Mouse (Mus musculus) CH12.LX (cell line): ENCODE data around the gene Rapgef6.

Experiments
- BHLHE40 ChIP-seq: IDR thresholded peaks from 2 replicates; pipeline ENCODE4 v1.6.1; 2011; ENCODE audit warnings: mild to moderate bottlenecking, low read depth, low read length, improper control_type of control experiment
- CTCF ChIP-seq, 2 experiments: IDR thresholded peaks in 1 of 2; conservative IDR thresholded peaks in 1 of 2; 2 replicates each; pipeline ENCODE4 v1.5.1; 2011 to 2012; ENCODE audit warnings: low read depth in 2 of 2, low read length in 2 of 2, improper control_type of control experiment in 1 of 2, inconsistent platforms in 1 of 2, mild to moderate bottlenecking in 1 of 2, moderate library complexity in 1 of 2
- EP300 ChIP-seq: IDR thresholded peaks from 2 replicates; pipeline ENCODE4 v1.6.1; 2011; ENCODE audit warnings: low read length, improper control_type of control experiment
- GABPA ChIP-seq: IDR thresholded peaks from 2 replicates; pipeline ENCODE4 v1.6.1; 2012; ENCODE audit warnings: low read depth, low read length, improper control_type of control experiment, inconsistent platforms; ENCODE audit not compliant: insufficient replicate concordance
- JUND ChIP-seq: conservative IDR thresholded peaks from 2 replicates; pipeline ENCODE4 v1.6.1; 2011; ENCODE audit warnings: low read depth, low read length, improper control_type of control experiment
- MXI1 ChIP-seq: IDR thresholded peaks from 2 replicates; pipeline ENCODE4 v1.6.1; 2011; ENCODE audit warnings: mild to moderate bottlenecking, low read depth, low read length, improper control_type of control experiment
- NELFE ChIP-seq: IDR thresholded peaks from 2 replicates; pipeline ENCODE4 v1.6.1; 2011; ENCODE audit warnings: low read depth, low read length, improper control_type of control experiment
- NRF1 ChIP-seq: IDR thresholded peaks from 2 replicates; pipeline ENCODE4 v1.6.1; 2014; ENCODE audit warnings: low read depth, mild to moderate bottlenecking, inconsistent platforms, low read length, improper control_type of control experiment, moderate library complexity
- UBTF ChIP-seq: IDR thresholded peaks from 2 replicates; pipeline ENCODE4 v1.6.1; 2012; ENCODE audit warnings: low read depth, mild to moderate bottlenecking, inconsistent platforms, low read length, improper control_type of control experiment, moderate library complexity

DNA sequence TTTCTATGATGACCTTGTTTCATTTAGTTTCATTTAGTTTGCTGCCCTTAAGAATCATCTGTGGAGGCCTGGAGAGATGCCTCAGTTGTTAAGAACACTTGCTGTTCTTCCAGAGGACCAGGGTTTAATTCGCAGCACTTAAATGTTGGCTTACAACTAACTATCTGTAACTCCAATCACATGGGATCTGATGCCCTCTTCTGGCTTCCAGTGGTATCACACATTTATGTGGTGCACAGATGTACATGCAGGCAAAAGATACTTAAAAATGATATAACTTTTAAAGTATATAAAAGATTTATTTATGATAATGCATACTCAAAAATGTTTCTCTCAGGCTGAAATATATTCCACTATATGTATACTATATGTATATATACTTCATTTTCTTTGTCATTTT is 44.2 kb upstream of the Rapgef6 start:
- TF ChIP-seq CTCF (conservative IDR thresholded peaks at IDR 0.05 in 1 of 2, IDR thresholded peaks at IDR 0.05 in 1 of 2; ENCODE audit: low read depth in 2 of 2, low read length in 2 of 2) = peak; percentile 29 to 65
- no peak for TF ChIP-seq UBTF
- no peak for TF ChIP-seq JUND
- no peak for TF ChIP-seq NRF1
- no peak for TF ChIP-seq BHLHE40
- no peak for TF ChIP-seq NELFE
- no peak for TF ChIP-seq EP300
- TF ChIP-seq GABPA = no peak
- TF ChIP-seq MXI1 = no peak
